Mouse (Mus musculus) midbrain, embryonic 12.5 days (tissue): ENCODE measurements around the gene Gal3st2c. TPM values are rescaled to one million over a fixed set of nuclear protein-coding genes. Genes with fewer than 3 reads are reported as not detected.
A peak's percentile ranks its signal among the peaks of the same experiment; 100 is the strongest.
"Not testable (repeated sequence)": the region's sequence is repeated elsewhere in the genome, so short reads cannot be mapped to it uniquely, and the experiment has no call there.

Experiments
- ATAC-seq: fragments of 200-750 bp; cut with Nextera tagmentation; 2 replicates; pipeline ENCODE4 v1.8.0; 2017; ENCODE audit warnings: low read depth, moderate TSS enrichment, moderate library complexity; ENCODE audit not compliant: low FRiP score
- H3K27ac ChIP-seq: fragments of 300-500 bp; sonication (generic); replicated peaks from 2 replicates; pipeline ENCODE4 v1.5.1; 2016; ENCODE audit warnings: mild to moderate bottlenecking
- H3K27me3 ChIP-seq: fragments of 300-500 bp; sonication (generic); 2 replicates; pipeline ENCODE4 v1.6.1; 2016; ENCODE audit warnings: mild to moderate bottlenecking
- H3K36me3 ChIP-seq: fragments of 300-500 bp; sonication (generic); 2 replicates; pipeline ENCODE4 v1.6.1; 2016
- H3K4me1 ChIP-seq: fragments of 300-500 bp; sonication (generic); 2 replicates; pipeline ENCODE4 v1.6.1; 2016
- H3K4me2 ChIP-seq: fragments of 300-500 bp; sonication (generic); replicated peaks from 2 replicates; pipeline ENCODE4 v1.6.1; 2016; ENCODE audit warnings: mild to moderate bottlenecking, moderate library complexity
- H3K4me3 ChIP-seq: fragments of 300-500 bp; sonication (generic); 2 replicates; pipeline ENCODE4 v1.5.1; 2016; ENCODE audit warnings: mild to moderate bottlenecking
- H3K9ac ChIP-seq: fragments of 300-500 bp; sonication (generic); replicated peaks from 2 replicates; pipeline ENCODE4 v1.6.1; 2016; ENCODE audit warnings: mild to moderate bottlenecking, moderate library complexity
- H3K9me3 ChIP-seq: fragments of 300-500 bp; sonication (generic); 2 replicates; pipeline ENCODE4 v1.6.1; 2016; ENCODE audit warnings: mild to moderate bottlenecking
- WGBS: fragments of 180-500 bp; shearing (Covaris S2); methylation state at CpG from one replicate; pipeline ENCODE4 v1.1.7; 2016; 5-methylcytosine and 5-hydroxymethylcytosine counted together
- polyA plus RNA-seq: library from polyadenylated mRNA; unstranded; fragments of >200 nt; fragmentation: Nextera tagmentation; extraction: Ambion mirVana; gene quantifications from 2 replicates; pipeline ENCODE4 v1.2.1, GENCODE M21; 2016

Gene Gal3st2c
- polyA plus RNA-seq, 1 experiment from 2014 or later, result not detected

- not testable (repeated sequence) for H3K4me1 ChIP-seq, H3K9ac ChIP-seq, H3K36me3 ChIP-seq, H3K27me3 ChIP-seq, H3K4me2 ChIP-seq, H3K4me3 ChIP-seq, H3K27ac ChIP-seq, H3K9me3 ChIP-seq
- 77% methylated on average over 2 of the region's 2 CpGs for WGBS
- 0 out of 2 replicates have a peak, but pooled peaks have one; percentile 31 for ATAC-seq
Measured at GRCm38 (mm10) chr1:94005954-94006506, 15.7 kb downstream of the Gal3st2c start.

DNA sequence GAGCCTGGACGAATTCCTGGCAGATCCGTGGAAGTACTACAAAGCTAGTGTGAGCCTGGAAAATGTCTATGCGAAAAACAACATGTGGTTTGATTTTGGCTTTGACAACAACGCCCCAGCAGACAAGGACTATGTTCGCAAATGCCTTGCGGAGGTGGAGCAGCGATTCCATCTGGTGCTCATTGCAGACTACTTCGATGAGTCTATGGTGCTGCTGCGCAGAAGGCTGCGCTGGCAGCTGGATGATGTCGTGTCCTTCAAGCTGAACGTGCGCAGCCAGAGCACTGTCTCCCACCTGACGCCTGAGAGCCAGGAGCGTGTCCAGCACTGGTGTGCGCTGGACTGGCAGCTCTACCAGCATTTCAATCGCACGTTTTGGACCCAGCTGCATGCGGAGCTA, 18.5 kb downstream of the Gal3st2c start:
- 93% methylated on average over 16 of the region's 19 CpGs for WGBS

GRCm38 (mm10) chr1:94011643-94012042, 21.3 kb downstream of the Gal3st2c start:
- Histone ChIP-seq H3K36me3 (no peaks in the 10 kb centered on the region), H3K27me3 (no peaks in the 10 kb centered on the region), H3K4me3 (no peak overlapping the region), H3K27ac (no peak overlapping the region), H3K9ac (no peak overlapping the region), H3K9me3 (no peaks in the 10 kb centered on the region), H3K4me1 (no peaks in the 10 kb centered on the region), H3K4me2 (no peak overlapping the region)
- 77% methylated on average over 3 of the region's 3 CpGs for WGBS
- ATAC-seq, result no peak

More for the DNA sequence above, 18.5 kb downstream of the Gal3st2c start:
- not testable (repeated sequence) for H3K9me3 ChIP-seq, H3K36me3 ChIP-seq, H3K4me2 ChIP-seq, H3K4me3 ChIP-seq, ATAC-seq, H3K27ac ChIP-seq, H3K4me1 ChIP-seq, H3K9ac ChIP-seq, H3K27me3 ChIP-seq

DNA sequence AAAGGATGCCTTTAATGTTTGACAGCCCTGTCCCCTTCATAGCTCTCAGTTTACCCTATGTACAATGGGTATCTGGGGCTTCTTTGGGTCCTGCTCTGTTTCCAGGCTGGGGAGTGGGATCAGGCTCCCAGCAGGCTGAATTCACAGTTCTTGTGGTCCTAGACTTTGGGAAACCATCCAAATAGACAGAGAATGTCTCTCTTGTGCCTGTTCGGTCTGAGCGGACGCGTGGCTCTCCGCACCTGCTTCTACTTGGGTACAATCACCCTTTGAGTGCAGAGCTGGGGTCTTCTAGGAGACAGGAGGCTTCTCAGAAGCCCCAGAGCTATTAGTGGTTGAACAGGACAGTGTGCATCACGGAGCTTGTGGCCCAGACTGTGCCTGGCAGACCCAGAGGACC, 29.8 kb downstream of the Gal3st2c start, which contains the start of gene Neu4:
Neu4 (plus strand) TSS at position 301 of the 400 bp plus-strand sequence.
- 85% methylated on average over 6 of the region's 6 CpGs for WGBS
- Histone ChIP-seq H3K9me3 (no peaks in the 10 kb centered on the region), H3K9ac (no peak within 1 kb of the TSS), H3K27me3 (no peaks in the 10 kb centered on the region), H3K36me3 (no peaks in the 10 kb centered on the region), H3K27ac (no peak within 1 kb of the TSS), H3K4me1 (no peaks in the 10 kb centered on the region), H3K4me2 (no peak within 1 kb of the TSS), H3K4me3 (no peak within 1 kb of the TSS)
- no peak for ATAC-seq

DNA sequence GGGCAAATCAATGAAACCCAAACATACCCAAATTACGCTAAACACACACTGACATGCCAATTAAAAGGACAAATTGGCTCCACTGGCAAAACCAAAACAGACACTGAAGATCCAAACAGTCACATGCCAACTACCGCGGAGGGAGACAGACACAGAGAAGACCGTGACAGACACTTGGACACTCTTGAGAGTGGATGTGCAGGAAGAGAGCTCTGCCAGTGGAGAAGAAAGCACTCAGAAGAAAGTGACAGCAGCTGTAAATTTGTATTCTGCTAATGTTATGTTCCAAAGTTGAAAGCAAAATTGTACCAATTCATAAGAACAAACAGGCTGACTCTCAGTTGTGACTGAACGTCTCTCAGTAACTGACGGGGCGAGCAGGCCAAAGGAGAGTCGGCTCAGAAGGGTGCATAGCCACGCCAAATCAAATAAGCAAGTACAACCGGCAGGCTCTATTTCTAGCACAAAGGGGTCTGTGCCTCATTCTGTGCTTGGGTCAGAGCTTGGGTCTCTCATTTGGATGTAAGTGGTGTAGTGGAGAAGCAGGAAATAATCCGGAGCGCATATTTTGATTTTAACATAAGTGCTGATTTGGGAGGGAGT, 37.3 kb downstream of the Gal3st2c start:
- Histone ChIP-seq H3K4me2 (no peak overlapping the region), H3K36me3 (no peaks in the 10 kb centered on the region), H3K27me3 (no peaks in the 10 kb centered on the region), H3K9ac (no peak overlapping the region), H3K4me3 (no peak overlapping the region), H3K27ac (no peak overlapping the region), H3K9me3 (no peaks in the 10 kb centered on the region), H3K4me1 (no peaks in the 10 kb centered on the region)
- WGBS, result 84% methylated on average over 12 of the region's 12 CpGs
- ATAC-seq, result no peak

- no peak overlapping the region for H3K4me2 ChIP-seq
- ATAC-seq, result no peak
- no peak overlapping the region for H3K4me3 ChIP-seq
- no peak overlapping the region for H3K9ac ChIP-seq
- no peaks in the 10 kb centered on the region for H3K9me3 ChIP-seq
- WGBS, result 87% methylated on average over 2 of the region's 2 CpGs
- no peaks in the 10 kb centered on the region for H3K4me1 ChIP-seq
- no peaks in the 10 kb centered on the region for H3K27me3 ChIP-seq
- H3K36me3 ChIP-seq, result no peaks in the 10 kb centered on the region
- H3K27ac ChIP-seq, result no peak overlapping the region
Measured at GRCm38 (mm10) chr1:94028741-94029140, 38.4 kb downstream of the Gal3st2c start.

GRCm38 (mm10) chr1:94033075-94033602, 42.8 kb downstream of the Gal3st2c start:
- H3K36me3 ChIP-seq, result no peaks in the 10 kb centered on the region
- ATAC-seq, result no peak
- no peak overlapping the region for H3K4me2 ChIP-seq
- H3K27me3 ChIP-seq, result no peaks in the 10 kb centered on the region
- WGBS, result 86% methylated on average over 2 of the region's 2 CpGs
- peaks cover 4% of the 10 kb centered on the region; the same call in 1 of the 2 replicates for H3K4me1 ChIP-seq
- H3K4me3 ChIP-seq, result no peak overlapping the region
- H3K27ac ChIP-seq, result no peak overlapping the region
- no peak overlapping the region for H3K9ac ChIP-seq
- H3K9me3 ChIP-seq, result no peaks in the 10 kb centered on the region

DNA sequence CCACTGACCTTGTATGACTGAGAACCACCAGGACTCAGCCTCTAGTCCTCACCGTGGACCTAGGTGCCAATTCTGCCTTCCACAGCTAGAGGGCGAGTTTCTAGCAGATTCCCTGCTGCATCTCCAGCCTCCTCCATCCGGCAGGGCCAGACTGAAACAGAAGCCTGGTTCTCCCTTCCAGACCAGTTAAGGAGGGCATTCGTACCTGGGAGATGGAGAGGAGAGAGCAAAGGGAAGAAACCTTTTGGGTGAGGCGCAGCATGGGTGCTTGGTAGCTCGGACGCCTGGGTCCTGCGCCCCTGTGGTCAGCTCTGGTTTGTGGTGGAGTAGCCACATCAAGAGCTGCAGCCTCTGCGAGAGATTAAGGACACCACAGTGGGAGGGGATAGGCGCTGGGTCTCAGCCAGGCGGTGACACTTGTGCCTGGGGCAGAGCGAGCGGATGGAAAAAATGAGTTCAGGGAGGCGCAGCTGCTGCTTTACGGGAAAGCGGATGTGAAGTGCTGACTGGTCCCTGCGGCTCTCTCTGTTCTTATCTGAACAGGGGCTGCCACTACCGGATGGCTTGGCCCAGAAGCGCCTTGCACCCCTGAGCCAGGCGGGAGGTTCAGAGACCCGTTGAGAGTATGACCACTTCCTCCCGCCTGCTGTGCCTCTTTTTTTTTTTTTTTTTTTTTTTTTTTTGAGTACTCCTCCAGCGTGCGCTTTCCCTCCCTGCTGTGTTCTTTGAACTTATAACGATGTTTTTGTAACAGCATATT, 44.9 kb downstream of the Gal3st2c start:
- Histone ChIP-seq H3K4me3 (peak overlapping the region; percentile 43), H3K4me2 (peak overlapping the region; percentile 78), H3K36me3 (no peaks in the 10 kb centered on the region), H3K27ac (peak overlapping the region; percentile 79), H3K9me3 (no peaks in the 10 kb centered on the region), H3K4me1 (peaks cover 4% of the 10 kb centered on the region; the same call in 1 of the 2 replicates), H3K27me3 (no peaks in the 10 kb centered on the region), H3K9ac (peak overlapping the region; percentile 49)
- peak; percentile 92 for ATAC-seq
- 2% methylated on average over 22 of the region's 25 CpGs for WGBS

GRCm38 (mm10) chr1:94040391-94040790, 50.1 kb downstream of the Gal3st2c start:
- Histone ChIP-seq H3K27ac (no peak overlapping the region), H3K4me1 (peaks cover 4% of the 10 kb centered on the region; the same call in 1 of the 2 replicates), H3K36me3 (no peaks in the 10 kb centered on the region), H3K9me3 (no peaks in the 10 kb centered on the region), H3K4me2 (no peak overlapping the region), H3K4me3 (no peak overlapping the region), H3K9ac (no peak overlapping the region), H3K27me3 (no peaks in the 10 kb centered on the region)
- 88% methylated on average over 2 of the region's 2 CpGs for WGBS
- no peak for ATAC-seq

GRCm38 (mm10) chr1:94045559-94045958, 55.2 kb downstream of the Gal3st2c start:
- Histone ChIP-seq H3K4me1 (no peaks in the 10 kb centered on the region), H3K4me2 (no peak overlapping the region), H3K27me3 (no peaks in the 10 kb centered on the region), H3K27ac (no peak overlapping the region), H3K4me3 (no peak overlapping the region), H3K36me3 (no peaks in the 10 kb centered on the region), H3K9me3 (no peaks in the 10 kb centered on the region), H3K9ac (no peak overlapping the region)
- no peak for ATAC-seq
- 83% methylated on average over 3 of the region's 3 CpGs for WGBS

DNA sequence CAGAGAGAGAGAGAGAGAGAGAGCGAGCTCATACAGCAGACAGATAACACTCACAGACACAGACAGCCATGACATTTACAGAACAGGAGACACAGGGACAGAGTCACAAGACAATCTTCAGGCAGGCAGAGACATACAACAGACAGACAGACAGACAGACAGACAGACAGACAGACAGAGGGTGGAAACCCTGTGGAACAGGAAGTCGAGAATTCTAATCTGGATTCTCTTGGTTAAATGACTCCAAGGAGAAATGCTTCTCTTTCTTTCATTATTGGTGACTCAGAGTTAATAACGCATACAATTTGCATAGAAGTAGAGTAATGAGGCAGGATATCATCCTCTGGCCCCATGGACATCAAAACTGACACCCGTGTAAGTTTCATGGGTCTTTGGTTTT, 56.2 kb downstream of the Gal3st2c start:
- H3K4me1 ChIP-seq, result no peaks in the 10 kb centered on the region
- no peak overlapping the region for H3K9ac ChIP-seq
- ATAC-seq, result no peak
- no peaks in the 10 kb centered on the region for H3K36me3 ChIP-seq
- no peaks in the 10 kb centered on the region for H3K9me3 ChIP-seq
- H3K4me3 ChIP-seq, result no peak overlapping the region
- no peak overlapping the region for H3K27ac ChIP-seq
- H3K4me2 ChIP-seq, result no peak overlapping the region
- no peaks in the 10 kb centered on the region for H3K27me3 ChIP-seq
- WGBS, result 84% methylated on average over 4 of the region's 4 CpGs

DNA sequence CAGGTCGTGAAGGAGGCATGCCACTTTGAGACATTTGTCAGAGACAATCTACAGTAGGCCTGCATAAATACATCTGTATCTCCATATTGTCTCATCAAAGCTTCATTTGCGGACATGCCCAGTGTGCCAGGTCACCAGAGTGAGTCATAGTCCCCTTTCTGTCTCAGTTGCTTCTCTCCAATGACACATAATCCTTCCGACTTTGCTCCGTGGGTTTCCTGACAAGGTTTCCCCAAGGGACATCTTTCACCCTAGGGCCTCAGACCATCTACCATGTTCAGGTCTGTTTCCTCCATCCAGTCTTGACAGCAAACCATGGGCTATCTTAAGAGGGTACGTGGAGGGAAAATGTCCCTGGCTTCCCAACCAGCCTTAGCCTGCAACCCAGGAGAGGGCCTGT, 60.8 kb downstream of the Gal3st2c start:
- Histone ChIP-seq H3K36me3 (no peaks in the 10 kb centered on the region), H3K4me3 (no peak overlapping the region), H3K9ac (no peak overlapping the region), H3K4me2 (no peak overlapping the region), H3K4me1 (no peaks in the 10 kb centered on the region), H3K27me3 (no peaks in the 10 kb centered on the region), H3K27ac (no peak overlapping the region), H3K9me3 (no peaks in the 10 kb centered on the region)
- ATAC-seq, result no peak
- WGBS, result 92% methylated on average over 5 of the region's 5 CpGs
